Mouse (Mus musculus) embryonic stem cell, embryonic (primary cell): ENCODE data around the gene 9530003J23Rik.
"Not testable (repeated sequence)": the region's sequence is repeated elsewhere in the genome, so short reads cannot be mapped to it uniquely, and the experiment has no call there.

Source experiments
- CTCF ChIA-PET, 4 experiments: fragments of 300-600 bp in 2 of 4; fragments of 350-600 bp in 2 of 4; sonication (Branson Sonifier 250); formaldehyde crosslinking; loops; one replicate each; lab custom pipeline; 2022; ENCODE audit warnings: inconsistent platforms in 2 of 4; lab: Charles Lee
- POLR2A ChIA-PET, 4 experiments: fragments of 300-600 bp in 2 of 4; fragments of 350-600 bp in 2 of 4; sonication (Branson Sonifier 250); formaldehyde crosslinking; loops; one replicate each; lab custom pipeline; 2022; ENCODE audit warnings: antibody characterized with exemption in 4 of 4, inconsistent platforms in 1 of 4; lab: Charles Lee

Gene 9530003J23Rik

DNA sequence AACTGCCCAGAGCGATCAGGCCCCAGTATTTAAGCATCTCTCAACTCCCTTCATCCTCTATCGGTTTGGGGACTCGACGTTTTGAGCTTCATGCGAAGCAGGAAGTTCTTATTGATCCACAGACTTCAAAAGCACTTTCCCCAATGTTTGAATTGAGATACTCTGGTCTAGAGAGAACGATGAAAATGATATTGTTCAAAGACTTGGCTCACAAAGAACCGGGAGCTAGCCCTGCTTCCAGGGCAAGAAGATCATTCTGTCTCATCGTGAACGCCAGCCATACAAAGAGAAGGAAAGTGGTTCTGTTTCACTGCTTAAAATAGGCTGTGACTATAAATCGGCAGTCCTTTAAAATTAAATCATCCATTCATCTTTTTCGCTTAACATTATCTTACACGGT, at the start of gene 9530003J23Rik:
Gene 9530003J23Rik (minus strand): TSS at position 101 of the 400 bp plus-strand sequence.
- ChIA-PET POLR2A (interaction anchor here in 2 of 4 experiments (0.9 to 1.7 kb wide), 4 partner anchors 9 to 48 kb away, joined by 3 to 5 read pairs (median 4); partner anchors contain the start of gene Yeats4 (in 1 of the 2)), CTCF (no interaction called here)

DNA sequence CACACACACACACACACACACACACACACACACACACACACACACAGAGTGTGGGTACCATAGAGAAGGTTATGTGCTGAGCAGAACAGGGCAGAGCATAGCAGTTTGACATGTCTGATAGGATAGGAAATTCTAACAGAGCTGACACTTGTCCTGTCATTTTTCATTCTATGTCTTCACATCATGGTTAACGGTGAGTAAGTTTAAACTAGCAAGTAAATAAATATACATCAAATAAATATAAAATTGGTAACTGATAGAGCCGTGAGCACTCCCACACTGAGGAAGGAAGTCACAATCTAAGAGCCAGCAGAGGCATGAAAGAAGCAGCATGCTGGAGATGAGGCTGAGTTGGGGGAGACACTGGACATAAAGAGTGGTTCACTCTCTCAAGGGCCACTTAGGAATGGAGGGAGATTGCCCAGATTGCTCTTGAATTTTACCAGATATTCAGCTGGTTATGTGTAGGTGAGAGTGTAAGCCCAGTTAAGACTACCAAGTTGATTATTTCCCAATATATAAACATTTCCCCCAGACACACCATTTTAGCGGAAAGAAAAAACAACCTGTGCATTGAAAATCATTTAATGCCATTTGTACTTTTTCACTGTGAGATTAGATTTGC, 48.8 kb upstream of the 9530003J23Rik start:
- CTCF ChIA-PET: no interaction called here
- POLR2A ChIA-PET: interaction anchor here in 1 of 4 experiments (0.9 kb wide), 1 partner anchor 49 kb away, joined by 3 read pairs; the partner anchor contains the start of gene 9530003J23Rik

DNA sequence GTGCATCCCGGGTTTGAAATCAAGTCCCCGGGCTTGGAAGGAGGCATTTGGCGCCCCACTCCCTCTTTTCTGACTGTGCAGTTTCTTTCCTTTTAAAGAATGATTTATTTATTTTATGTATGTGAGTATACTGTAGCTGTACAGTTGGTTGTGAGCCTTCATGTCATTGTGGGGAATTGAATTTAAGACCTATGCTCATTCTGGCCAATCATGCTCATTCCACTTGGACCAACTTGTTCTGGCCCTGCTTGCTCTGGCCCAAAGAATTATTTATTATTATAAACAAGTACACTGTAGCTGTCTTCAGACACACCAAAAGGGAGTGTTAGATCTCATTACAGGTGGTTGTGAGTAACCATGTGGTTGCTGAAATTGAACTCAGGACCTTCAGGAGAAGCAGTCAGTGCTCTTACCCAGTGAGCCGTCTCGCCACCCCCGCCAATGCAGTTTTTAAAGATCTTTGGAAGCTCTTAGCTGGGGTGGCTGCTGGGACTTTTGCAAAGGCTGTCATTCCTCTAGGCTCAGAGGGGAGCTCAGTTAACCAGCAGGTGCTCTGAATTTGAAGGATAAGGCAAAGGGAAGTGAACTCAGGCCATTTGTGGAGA, 48.0 kb upstream of the 9530003J23Rik start:
- ChIA-PET CTCF (no interaction called here), POLR2A (interaction anchor here in 1 of 4 experiments (0.9 kb wide), 1 partner anchor 48 kb away, joined by 3 read pairs; the partner anchor contains the start of gene 9530003J23Rik)

DNA sequence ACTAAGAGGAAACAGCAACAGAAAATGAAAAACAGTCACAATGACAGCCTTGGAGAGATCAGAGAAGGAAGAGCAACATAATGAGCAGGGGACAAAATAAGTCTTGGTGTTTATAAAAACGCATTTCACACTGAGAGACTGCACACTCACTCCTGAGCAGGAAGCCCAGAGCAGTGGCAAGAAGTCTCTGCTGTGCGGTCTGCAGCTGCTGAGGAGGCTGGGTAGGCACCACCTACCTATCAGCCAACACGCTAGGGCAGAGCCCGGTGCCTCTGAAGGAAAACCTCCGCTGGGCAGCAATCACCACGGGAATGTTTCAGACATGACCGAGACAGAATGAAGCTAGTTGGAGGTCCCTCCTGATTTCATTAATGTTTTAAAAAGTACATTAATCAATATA, 47.1 kb upstream of the 9530003J23Rik start:
- POLR2A ChIA-PET: interaction anchor here in 1 of 4 experiments (0.6 kb wide), 1 partner anchor 861 kb away, joined by 5 read pairs; no protein-coding TSS in a partner anchor
- CTCF ChIA-PET: not testable (repeated sequence)

DNA sequence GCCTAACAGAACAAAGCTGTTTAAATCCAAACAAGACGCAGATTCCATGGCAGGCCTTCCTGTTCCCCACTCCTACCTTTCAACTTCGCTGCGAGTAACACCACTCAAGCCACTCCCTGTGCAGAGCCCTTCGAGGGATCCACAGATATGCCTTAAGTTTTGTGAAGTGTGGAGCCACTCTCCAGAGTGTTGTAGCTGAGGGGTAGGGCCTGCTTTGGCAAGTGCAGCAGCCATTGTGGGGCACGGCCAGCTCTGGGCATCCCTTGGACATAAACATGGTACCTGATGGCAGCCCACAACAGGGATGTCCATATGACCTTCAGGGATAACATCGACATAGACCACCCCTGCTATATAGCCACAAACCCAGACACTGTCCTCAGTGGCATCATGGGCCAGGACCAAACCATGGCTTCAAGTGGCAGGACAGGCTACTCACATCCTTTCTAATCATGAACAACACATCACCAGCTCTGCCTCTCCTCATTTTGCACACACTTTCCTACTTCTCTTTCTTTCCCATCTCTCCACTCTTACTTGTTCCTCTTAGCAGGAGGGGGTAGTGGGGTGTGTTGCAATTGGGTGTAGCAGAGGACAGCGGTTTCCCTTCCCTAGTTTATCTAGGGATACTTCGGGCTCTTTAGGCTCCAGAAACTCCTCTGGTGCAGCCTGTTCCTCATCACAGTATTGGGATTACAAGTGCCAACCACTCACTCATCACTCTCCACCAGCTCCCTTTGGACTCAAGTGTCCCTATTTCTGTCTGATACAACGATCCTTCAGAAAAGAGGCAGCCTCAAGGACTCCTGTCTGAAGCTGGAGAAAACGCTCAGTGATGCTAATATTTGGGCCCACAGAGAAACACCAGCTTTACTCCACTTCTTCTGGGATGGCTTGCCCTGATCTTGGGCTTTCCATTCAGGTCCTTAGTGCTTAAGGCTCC, 46.3 kb upstream of the 9530003J23Rik start:
- ChIA-PET POLR2A (interaction anchor here in 2 of 4 experiments (0.6 to 0.8 kb wide), 2 partner anchors 12 to 862 kb away, joined by 3 to 5 read pairs; no protein-coding TSS in a partner anchor), CTCF (no interaction called here)

DNA sequence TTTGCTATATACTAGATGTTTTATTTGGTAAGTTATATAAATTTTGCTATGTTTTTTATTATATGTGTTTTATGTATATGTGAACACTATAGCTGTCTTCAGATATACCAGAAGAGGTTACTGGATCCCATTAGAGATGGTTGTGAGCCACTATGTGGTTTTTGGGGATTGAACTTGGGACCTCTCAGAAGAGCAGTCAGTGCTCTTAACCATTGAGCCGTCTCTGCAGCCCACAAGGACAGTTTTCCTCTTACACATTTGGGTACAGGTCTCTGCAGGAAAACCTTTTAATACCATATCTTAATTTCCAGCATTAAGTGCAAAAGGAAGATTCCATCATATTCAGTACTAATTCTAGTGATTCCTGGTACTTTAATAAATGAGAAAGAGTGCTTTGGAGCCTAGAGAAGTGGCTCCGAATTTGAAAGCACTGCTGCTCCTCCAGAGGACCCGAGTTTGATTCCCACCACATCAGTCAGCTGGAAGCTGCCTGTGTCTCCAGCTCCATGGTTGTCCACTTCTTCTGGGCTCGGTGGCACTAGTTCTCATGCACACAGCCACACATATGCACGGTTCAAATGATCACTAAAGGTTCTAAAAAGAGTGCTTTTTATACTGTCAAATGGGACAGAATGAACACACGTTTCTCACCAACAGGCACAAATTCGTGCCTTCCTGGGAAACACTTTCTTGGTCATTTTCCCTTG, 45.5 kb upstream of the 9530003J23Rik start:
- CTCF ChIA-PET: no interaction called here
- POLR2A ChIA-PET: interaction anchor here in 1 of 4 experiments (0.8 kb wide), 1 partner anchor 11 kb away, joined by 3 read pairs; no protein-coding TSS in a partner anchor

DNA sequence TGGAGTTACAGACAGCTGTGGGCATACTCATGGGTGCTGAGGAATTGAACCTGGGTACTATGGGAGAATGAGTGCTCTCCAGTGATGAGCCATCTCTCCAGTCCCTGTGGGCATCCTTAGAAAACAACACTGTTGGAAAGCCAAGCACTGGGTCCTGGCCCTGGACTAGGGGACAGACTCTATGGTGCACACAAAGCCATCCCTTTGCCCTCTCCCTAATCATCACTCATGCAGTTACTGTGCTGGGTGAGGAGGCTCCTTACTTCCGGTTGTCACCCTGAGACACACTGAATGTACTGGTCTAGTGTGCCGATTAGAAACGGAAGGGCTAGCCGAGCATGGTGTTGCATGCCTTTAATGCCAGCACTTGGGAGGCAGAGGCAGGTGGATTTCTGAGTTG, 44.7 kb upstream of the 9530003J23Rik start:
- CTCF ChIA-PET, POLR2A ChIA-PET: not testable (repeated sequence)

DNA sequence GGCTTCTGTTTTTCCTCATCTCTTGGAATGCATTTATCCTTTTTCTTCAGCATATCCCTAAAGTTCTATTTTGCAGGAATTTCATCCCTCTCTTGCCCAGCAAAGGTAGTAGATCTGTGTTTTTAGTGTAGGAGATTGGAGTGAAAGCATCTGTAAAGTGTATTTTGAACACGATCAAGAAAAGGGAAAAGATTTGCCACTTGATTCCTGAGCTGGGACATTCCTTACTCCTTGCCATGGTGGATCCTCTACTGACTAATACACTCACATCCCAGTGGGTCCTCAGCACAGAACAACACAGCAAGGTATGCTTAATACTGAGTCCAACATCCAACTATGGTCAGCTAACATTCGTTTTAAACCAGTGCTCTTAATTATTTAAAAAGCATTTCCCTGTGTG, 44.0 kb upstream of the 9530003J23Rik start:
- POLR2A ChIA-PET: no interaction called here
- CTCF ChIA-PET: no interaction called here

DNA sequence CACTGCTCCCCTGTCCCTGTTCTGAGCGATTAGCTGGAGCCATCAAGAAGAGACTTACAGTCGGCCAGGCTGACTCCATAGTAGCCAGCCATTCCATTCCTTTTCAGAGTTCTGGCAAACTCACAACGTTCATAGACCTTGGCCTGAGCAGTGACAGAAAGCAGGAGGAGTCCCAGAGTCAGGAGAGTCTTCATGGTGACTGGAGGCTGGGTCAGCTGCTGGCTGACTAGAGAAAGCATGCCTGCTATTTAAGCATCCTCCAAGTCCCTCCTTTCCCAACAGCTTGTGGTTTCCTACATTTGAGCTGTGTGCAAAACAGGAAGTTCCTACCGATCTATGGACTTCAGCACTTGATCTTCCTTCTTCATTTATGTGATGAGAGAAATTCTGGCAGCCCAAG, 43.5 kb upstream of the 9530003J23Rik start, which contains the start of gene Lyz2:
Gene Lyz2 (minus strand): TSS at position 273 of the 400 bp plus-strand sequence.
- POLR2A ChIA-PET: no interaction called here
- CTCF ChIA-PET: no interaction called here

DNA sequence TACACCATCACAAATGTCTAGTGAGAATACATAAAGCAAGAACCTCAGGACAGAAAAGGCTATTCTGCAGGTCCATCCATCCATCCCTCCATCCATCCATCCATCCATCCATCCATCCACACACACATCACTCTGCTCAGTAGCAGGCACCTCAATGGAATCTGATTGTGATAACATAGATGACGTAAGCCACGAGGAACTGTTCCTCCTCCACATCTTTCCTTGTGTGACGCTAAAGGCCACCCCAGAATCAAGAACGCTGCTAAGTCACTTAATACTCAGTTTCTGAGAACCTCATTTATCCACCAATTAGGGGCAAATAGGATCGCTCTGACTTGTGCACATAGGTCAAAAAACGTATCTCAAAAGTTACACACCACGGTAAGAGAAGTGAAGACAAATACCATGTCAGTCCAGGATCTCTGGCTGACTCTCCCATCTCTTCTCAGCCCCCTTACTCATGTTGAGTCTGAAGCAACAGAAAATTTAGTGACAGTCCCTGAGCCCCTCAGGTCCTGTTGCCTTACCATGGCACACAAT, 42.9 kb upstream of the 9530003J23Rik start:
- ChIA-PET POLR2A (no interaction called here), CTCF (no interaction called here)

DNA sequence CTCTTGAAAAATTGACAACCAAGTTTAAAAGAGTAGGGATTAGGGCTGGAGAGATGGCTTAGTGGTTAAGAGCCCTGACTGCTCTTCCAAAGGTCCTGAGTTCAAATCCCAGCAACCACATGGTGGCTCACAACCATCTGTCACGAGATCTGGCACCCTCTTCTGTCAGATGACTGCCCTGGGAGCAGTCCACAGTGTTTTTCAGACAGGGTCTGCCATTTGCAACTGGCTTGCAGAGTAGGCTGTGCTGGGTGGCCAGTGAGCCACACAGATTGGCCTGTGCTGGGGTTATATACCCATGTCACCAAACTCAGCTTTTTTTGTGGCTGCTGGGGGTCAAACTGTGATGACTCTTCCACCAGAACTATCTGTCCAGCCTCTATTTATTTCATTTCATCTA, 41.5 kb upstream of the 9530003J23Rik start:
- ChIA-PET CTCF (no interaction called here), POLR2A (no interaction called here)

DNA sequence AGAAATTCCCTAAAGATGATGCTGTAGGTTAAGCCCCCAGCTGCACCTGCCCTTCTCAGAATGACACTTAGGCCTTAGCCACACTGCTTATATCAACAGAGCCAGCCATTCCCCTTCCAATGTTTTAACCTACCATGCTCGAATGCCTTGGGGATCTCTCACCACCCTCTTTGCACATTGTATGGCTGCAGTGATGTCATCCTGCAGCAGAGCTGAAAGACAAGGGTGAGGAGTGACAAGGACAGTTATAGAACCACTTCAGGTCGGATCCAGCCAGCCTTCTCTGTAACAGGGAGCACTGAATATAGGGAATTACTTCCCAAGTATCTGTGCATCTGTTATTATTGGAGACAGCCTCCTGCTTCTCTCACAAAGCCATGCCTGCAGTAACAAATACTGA, 40.0 kb upstream of the 9530003J23Rik start:
- CTCF ChIA-PET: not testable (repeated sequence)
- POLR2A ChIA-PET: interaction anchor here in 2 of 4 experiments (0.7 to 2.0 kb wide), 3 partner anchors 18 to 215 kb away, joined by 3 to 5 read pairs (median 4); partner anchors contain the start of genes Cct2 (in 1 of the 2) and Yeats4 (in 1 of the 2)

DNA sequence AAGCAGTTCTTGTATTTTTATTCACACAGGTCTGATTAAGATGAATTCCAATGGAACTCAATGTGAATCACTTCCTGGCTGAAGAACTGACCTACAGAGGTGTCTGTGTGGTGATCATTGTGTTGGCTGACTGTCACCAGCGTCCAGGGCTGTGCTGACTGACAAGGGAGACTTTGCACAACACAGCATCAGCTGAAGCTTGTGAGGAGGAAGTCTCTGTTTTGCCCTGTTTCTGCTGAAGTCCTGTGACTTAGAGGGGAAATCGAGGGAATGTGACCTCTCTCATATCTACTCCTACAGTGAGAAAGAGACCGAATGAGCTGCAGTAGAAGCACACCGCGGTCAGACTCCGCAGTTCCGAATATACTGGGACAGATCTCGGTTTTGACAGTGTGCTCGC, 39.3 kb upstream of the 9530003J23Rik start:
- POLR2A ChIA-PET: interaction anchor here in 2 of 4 experiments (0.6 to 2.0 kb wide), 4 partner anchors 18 to 214 kb away, joined by 3 to 5 read pairs (median 4); partner anchors contain the start of genes Cct2 (in 1 of the 2) and Yeats4 (in 1 of the 2)
- CTCF ChIA-PET: not testable (repeated sequence)

DNA sequence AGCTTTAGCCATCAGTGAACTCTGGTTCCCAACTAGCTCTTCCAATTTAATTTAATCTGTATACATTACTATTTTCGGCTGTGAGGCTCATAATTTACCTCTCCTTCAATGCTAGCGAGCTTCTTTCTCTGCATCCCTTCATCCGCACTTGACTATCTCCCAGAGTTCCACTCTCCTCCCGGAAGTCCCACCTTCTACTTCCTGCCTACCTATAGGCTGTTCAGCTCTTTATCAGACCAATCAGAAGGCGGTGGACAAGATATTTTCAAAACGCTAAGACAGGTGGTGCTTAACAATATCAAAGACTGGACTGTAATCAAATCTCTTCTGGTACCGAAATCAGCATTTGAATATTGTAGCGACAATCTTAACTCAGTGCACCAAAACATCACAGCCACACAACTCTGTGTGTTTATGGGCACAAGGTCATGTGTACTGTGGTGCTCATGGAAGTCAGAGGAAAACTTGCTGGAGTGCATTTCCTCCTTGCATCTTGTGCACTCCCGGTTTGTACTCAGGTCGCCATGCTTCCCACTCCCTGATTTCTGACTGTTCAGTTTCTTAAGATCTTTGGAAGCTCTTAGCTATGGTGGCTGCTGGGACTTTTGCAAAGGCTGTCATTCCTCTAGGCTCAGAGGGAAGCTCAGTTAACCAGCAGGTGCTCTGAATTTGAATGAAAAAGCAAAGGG, 37.3 kb upstream of the 9530003J23Rik start:
- CTCF ChIA-PET: interaction anchor here in 2 of 4 experiments (0.9 to 1.6 kb wide), 4 partner anchors 102 to 160 kb away, joined by 3 to 4 read pairs (median 3); no protein-coding TSS in a partner anchor
- POLR2A ChIA-PET: interaction anchor here in 3 of 4 experiments (0.6 to 1.6 kb wide), 10 partner anchors 46 to 213 kb away, joined by 3 to 8 read pairs (median 4); partner anchors contain the start of genes Yeats4 (in 2 of the 3) and Cct2 (in 1 of the 3)

DNA sequence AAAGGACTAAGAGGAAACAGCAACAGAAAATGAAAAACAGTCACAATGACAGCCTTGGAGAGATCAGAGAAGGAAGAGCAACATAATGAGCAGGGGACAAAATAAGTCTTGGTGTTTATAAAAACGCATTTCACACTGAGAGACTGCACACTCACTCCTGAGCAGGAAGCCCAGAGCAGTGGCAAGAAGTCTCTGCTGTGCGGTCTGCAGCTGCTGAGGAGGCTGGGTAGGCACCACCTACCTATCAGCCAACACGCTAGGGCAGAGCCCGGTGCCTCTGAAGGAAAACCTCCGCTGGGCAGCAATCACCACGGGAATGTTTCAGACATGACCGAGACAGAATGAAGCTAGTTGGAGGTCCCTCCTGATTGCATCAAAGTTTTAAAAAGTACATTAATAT, 36.1 kb upstream of the 9530003J23Rik start:
- POLR2A ChIA-PET: interaction anchor here in 2 of 4 experiments (0.8 to 1.5 kb wide), 4 partner anchors 51 to 58 kb away, joined by 3 to 8 read pairs (median 4); partner anchors contain the start of gene Yeats4 (in 1 of the 2)

DNA sequence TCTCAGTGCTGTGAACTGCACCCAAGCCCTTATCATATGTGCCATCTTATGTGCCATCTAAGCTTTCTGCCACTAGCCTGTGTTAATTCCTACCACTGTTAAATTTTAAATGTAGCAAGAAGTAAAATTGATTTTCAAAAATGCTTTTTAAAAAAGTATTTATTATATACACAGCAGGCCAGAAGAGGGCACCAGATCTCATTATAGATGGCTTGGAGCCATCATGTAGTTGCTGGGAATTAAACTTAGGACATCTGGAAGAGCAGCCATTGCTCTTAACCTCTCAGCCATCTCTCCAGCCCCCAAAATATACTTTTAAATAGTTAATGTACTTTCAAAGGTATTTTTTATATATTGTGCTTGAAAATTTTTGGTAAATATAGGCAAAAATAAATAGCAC, 33.5 kb upstream of the 9530003J23Rik start:
- ChIA-PET CTCF (no interaction called here), POLR2A (no interaction called here)

More for the DNA sequence above, 36.1 kb upstream of the 9530003J23Rik start:
- CTCF ChIA-PET: interaction anchor here in 3 of 4 experiments (0.6 to 1.6 kb wide), 6 partner anchors 10 to 698 kb away, joined by 3 to 6 read pairs (median 3); no protein-coding TSS in a partner anchor

DNA sequence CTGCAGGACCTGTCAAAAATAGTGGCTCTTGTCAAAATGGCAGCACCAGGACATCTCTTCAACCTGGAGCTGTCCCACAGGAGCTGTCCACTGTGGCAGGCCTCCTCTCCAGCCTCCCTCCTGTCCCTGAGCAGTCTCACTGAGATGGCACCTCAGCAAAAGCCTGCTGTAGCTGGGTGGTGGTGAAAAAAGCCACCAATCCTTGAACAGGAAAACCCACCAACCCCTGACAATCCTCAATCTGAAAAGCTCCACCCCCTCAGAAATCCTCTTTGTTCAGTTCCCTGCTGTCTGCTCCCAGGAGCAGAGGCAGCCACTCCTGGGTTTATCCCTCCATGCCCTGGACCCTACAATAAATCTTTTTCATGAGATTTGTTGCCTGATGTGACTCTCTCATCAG, 21.4 kb upstream of the 9530003J23Rik start:
- ChIA-PET POLR2A (interaction anchor here in 1 of 4 experiments (2.1 kb wide), 1 partner anchor 36 kb away, joined by 4 read pairs; the partner anchor contains the start of gene Yeats4), CTCF (interaction anchor here in 1 of 4 experiments (0.5 to 0.7 kb wide), 2 partner anchors 91 to 153 kb away, joined by 4 read pairs; no protein-coding TSS in a partner anchor)
